Mouse (Mus musculus) heart, embryonic 15.5 days (tissue): ENCODE measurements at regions not wholly inside any gene's neighbourhood (a gene's known extent, or its start where the extent isn't known, plus 50 kb on each side); places are given as distances from the start of the nearest gene placed in this dataset.

Source experiments
- ATAC-seq: fragments of 200-750 bp; cut with Nextera tagmentation; replicated peaks from 2 replicates; pipeline ENCODE4 v1.8.0; 2017; ENCODE audit warnings: low read depth, moderate TSS enrichment; ENCODE audit not compliant: insufficient number of reproducible peaks, insufficient read depth, low FRiP score
- H3K27ac ChIP-seq: fragments of 300-500 bp; sonication (generic); 2 replicates; pipeline ENCODE4 v1.5.1; 2015; ENCODE audit warnings: mild to moderate bottlenecking, inconsistent platforms
- H3K27me3 ChIP-seq: fragments of 300-500 bp; sonication (generic); 2 replicates; pipeline ENCODE4 v1.6.1; 2015; ENCODE audit warnings: inconsistent platforms
- H3K36me3 ChIP-seq: fragments of 300-500 bp; sonication (generic); 2 replicates; pipeline ENCODE4 v1.6.1; 2015; ENCODE audit warnings: mild to moderate bottlenecking, inconsistent platforms
- H3K4me1 ChIP-seq: fragments of 300-500 bp; sonication (generic); replicated peaks from 2 replicates; pipeline ENCODE4 v1.6.1; 2015; ENCODE audit warnings: inconsistent platforms
- H3K4me2 ChIP-seq: fragments of 300-500 bp; sonication (generic); 2 replicates; pipeline ENCODE4 v1.6.1; 2015; ENCODE audit warnings: inconsistent platforms, mild to moderate bottlenecking, moderate library complexity
- H3K4me3 ChIP-seq: fragments of 300-500 bp; sonication (generic); 2 replicates; pipeline ENCODE4 v1.5.1; 2015; ENCODE audit warnings: mild to moderate bottlenecking, inconsistent platforms
- H3K9ac ChIP-seq: fragments of 300-500 bp; sonication (generic); 2 replicates; pipeline ENCODE4 v1.6.1; 2015; ENCODE audit warnings: mild to moderate bottlenecking, inconsistent platforms
- H3K9me3 ChIP-seq: fragments of 300-500 bp; sonication (generic); replicated peaks from 2 replicates; pipeline ENCODE4 v1.6.1; 2016; ENCODE audit warnings: inconsistent platforms
- WGBS: fragments of 180-500 bp; shearing (Covaris S2); methylation state at CpG from one replicate; pipeline ENCODE4 v1.1.7; 2015; ENCODE audit warnings: mixed read lengths; 5-methylcytosine and 5-hydroxymethylcytosine counted together

DNA sequence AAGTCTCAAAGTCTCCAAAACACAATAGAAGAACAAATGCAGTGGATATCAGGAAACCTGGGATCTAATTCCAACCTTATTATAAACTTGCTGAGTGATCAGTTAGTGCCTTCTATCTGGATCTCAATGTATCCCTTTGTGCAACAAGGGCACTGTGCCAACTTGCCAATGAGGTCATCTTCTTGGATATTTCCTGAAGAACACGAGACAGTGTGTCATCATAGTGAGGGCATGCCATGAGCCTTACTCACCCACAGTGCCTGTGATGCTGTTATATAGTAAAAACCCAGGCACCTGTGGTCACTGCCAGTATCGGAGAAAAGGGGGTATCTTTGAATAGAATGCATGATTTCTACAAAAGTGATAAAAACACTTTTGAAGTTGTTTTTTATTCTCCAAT, 60.2 kb upstream of the Cd34 start:
- H3K36me3 ChIP-seq: no peaks in the 10 kb centered on the region
- ATAC-seq: no peak
- no peaks in the 10 kb centered on the region for H3K9me3 ChIP-seq
- no peak overlapping the region for H3K27ac ChIP-seq
- WGBS: 50% methylated on average over 2 of the region's 2 CpGs
- H3K4me2 ChIP-seq: no peak overlapping the region
- H3K9ac ChIP-seq: no peak overlapping the region
- H3K27me3 ChIP-seq: no peaks in the 10 kb centered on the region
- H3K4me3 ChIP-seq: no peak overlapping the region
- peaks cover 9% of the 10 kb centered on the region for H3K4me1 ChIP-seq

DNA sequence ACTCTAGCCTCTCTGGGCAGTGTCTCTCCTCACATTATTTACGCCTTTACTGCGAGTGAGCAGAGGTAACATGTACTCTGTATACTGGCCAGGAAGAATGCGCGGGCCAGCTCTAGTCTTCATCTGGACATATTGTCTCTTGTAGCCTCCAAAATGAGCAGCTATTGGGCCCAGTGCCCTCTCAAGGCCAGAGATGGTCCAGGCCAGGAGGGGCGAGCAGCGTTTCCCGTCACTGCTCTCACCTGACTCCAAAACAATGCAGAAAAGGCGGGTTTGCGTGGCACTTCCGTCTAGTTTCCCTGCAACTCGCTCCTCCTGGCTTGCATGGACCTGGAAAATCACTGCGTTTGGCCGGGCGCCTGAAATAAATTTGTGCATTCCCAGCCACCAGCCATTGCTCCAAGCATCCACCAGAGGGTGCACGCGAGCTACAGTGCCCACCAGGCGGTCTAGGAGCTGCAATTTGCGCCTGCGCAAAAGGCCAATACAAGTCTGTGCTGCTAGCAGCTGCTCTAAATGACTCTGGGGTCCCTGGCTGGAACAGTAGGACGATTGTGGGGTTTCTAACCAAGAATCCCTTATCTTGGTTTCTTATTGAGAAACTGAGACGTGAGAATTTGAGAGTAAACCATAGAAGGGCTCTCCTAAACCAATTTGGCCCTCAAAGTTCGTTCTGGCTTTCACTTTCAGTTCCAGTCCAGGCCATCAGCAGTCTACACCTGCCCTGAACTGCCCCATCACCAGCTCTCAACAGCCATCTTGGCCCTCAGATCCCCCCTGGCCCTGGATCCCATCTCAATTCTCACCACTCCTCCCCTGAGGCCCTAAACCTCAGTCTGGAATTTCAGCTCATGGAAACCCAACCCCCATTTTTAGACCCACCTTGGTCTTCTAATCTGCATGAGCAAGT, 59.0 kb upstream of the Cd34 start:
- Histone ChIP-seq H3K4me1 (peaks cover 9% of the 10 kb centered on the region), H3K27me3 (no peaks in the 10 kb centered on the region), H3K4me2 (peak overlapping the region; percentile 56), H3K27ac (peak overlapping the region; percentile 32; the same call in 1 of the 2 replicates), H3K36me3 (no peaks in the 10 kb centered on the region), H3K9me3 (no peaks in the 10 kb centered on the region), H3K4me3 (peak overlapping the region; percentile 24; the same call in 1 of the 2 replicates), H3K9ac (0 out of 2 replicates have a peak overlapping the region, but pooled peaks have one; percentile 11)
- ATAC-seq: peak; percentile 91
- 18% methylated on average over 22 of the region's 22 CpGs for WGBS

DNA sequence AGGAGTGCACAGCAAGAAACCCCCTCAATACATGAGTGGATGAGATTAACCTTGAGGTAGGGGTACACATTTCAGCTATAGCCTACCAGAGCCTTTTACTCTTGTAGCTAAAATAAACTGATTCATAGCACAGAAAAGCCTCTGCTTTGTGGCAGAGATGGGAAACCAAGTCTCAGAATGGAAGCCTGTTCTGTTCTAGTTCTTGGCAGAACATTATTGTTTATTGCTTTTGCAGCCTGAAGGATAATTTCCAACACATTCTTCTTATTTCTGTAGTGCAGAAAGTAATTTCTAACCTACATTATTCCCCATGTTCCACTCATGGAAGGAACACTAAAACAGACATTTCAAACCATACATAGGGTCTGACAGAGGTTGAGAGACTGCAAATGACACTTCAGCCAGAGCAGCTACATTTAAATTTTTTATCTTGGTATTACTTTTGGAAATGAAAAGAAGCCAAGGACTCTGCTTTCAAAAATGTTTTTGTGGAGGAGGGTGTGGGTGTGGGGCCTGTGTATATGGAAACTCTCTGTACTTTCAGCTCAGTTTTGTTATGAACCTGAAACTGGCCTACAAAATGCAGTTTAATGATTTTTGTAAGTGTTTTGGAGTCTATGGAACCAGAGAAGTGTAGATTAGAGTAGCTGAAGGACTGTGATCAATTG, 56.9 kb upstream of the Cd34 start:
- no peaks in the 10 kb centered on the region for H3K27me3 ChIP-seq
- H3K27ac ChIP-seq: no peak overlapping the region
- no peak overlapping the region for H3K9ac ChIP-seq
- H3K4me3 ChIP-seq: no peak overlapping the region
- H3K4me1 ChIP-seq: peaks cover 19% of the 10 kb centered on the region
- no peaks in the 10 kb centered on the region for H3K36me3 ChIP-seq
- H3K4me2 ChIP-seq: no peak overlapping the region
- ATAC-seq: no peak
- no peaks in the 10 kb centered on the region for H3K9me3 ChIP-seq

DNA sequence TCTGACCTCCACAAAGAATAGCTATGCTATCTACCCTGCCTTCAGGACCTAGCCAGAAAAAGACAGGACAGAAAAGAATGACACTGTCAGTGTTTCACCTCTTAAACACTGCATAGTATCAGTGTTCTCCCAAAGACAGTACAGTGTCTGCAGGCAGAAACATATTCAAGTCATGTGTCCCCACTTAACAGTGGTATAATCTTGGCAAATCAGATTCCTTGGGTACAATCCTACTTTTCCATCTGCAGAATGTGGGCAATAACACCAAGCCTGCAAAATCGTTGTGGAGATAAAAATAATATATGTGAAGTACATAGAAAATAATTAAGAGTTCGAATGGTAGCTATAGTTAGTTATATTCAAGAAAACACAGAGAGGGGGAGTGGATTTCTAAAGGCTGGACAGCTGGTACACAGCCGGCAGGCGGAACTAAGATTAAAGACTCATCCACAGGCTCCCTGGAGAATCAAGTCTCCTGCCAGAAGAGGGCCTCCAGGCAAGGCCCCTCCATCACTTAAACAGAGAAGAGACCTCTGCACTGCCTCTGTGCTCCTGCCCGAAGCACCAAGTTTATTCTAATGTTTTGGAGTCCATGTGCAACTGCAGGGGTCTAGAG, 53.4 kb upstream of the Cd34 start:
- H3K36me3 ChIP-seq: no peaks in the 10 kb centered on the region
- H3K4me2 ChIP-seq: no peak overlapping the region
- no peaks in the 10 kb centered on the region for H3K9me3 ChIP-seq
- H3K4me3 ChIP-seq: no peak overlapping the region
- no peaks in the 10 kb centered on the region for H3K27me3 ChIP-seq
- peaks cover 10% of the 10 kb centered on the region for H3K4me1 ChIP-seq
- no peak for ATAC-seq
- peak overlapping the region; percentile 24 for H3K27ac ChIP-seq
- no peak overlapping the region for H3K9ac ChIP-seq
- WGBS: 55% methylated on average over 5 of the region's 5 CpGs

DNA sequence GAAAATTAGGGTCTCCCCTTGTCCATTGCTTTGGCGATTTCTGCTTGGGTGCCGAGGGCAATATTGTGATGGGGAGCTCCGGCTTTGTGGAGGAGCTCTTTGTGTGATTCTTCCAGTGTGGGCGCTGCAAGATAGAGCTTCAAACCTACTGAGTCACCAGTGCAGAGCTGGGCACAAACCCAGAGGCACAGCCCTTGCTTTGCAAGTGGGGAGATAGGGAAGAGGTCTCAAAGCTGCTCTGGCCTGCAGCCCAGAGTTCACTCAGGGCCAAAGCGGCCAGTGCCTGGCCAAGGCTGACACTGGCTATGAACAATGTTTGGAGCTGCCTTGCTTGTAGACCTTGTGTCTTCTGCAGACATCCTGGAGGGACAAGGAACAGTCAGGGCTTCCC, 52.9 kb upstream of the Cd34 start:
- Histone ChIP-seq H3K36me3 (no peaks in the 10 kb centered on the region), H3K9me3 (no peaks in the 10 kb centered on the region), H3K4me3 (no peak overlapping the region), H3K9ac (no peak overlapping the region), H3K4me2 (no peak overlapping the region), H3K27ac (peak overlapping the region; percentile 24), H3K4me1 (peaks cover 10% of the 10 kb centered on the region), H3K27me3 (no peaks in the 10 kb centered on the region)
- peak; percentile 89 for ATAC-seq
- WGBS: 50% methylated on average over 5 of the region's 5 CpGs
